Mouse (Mus musculus): ENCODE data around the gene Pak3. TPM values are rescaled to one million over a fixed set of nuclear protein-coding genes. Genes with fewer than 3 reads are reported as not detected.
"Not testable (repeated sequence)": the region's sequence is repeated elsewhere in the genome, so short reads cannot be mapped to it uniquely, and the experiment has no call there.

The Pak3 gene
- 9.2 and 13.3 TPM in 2 replicates for polyA plus RNA-seq (2012; rRNA removed)

- Histone ChIP-seq H3K27ac (ENCODE audit: control insufficient read depth, insufficient read depth, low read depth, low read length) (peak within 1 kb of the TSS; percentile 55), H3K4me3 (ENCODE audit: control insufficient read depth, low read depth, low read length) (peak within 1 kb of the TSS; percentile 62), H3K27me3 (ENCODE audit: control insufficient read depth, insufficient read depth, low read length) (no peaks in the 10 kb centered on the region), H3K36me3 (ENCODE audit: control insufficient read depth, insufficient read depth, low read length) (no peaks in the 10 kb centered on the region), H3K4me1 (ENCODE audit: control insufficient read depth, insufficient read depth, low read length) (peaks cover 4% of the 10 kb centered on the region)
- no peak for TF ChIP-seq CTCF (IDR thresholded peaks at IDR 0.05; ENCODE audit: control insufficient read depth, insufficient read depth, insufficient replicate concordance, low read depth, low read length)
- TF ChIP-seq POLR2A (IDR thresholded peaks at IDR 0.05; ENCODE audit: control insufficient read depth, low read depth, low read length), result no peak
Measured at GRCm38 (mm10) chrX:143518168-143518901, at the start of gene Pak3. TSS of gene Pak3 (plus strand) at chrX:143518591.

- no peaks in the 10 kb centered on the region for H3K4me1 ChIP-seq (ENCODE audit: control insufficient read depth, insufficient read depth, low read length)
- no peaks in the 10 kb centered on the region for H3K36me3 ChIP-seq (ENCODE audit: control insufficient read depth, insufficient read depth, low read length)
- H3K4me3 ChIP-seq (ENCODE audit: control insufficient read depth, low read depth, low read length), result no peak overlapping the region
- no peaks in the 10 kb centered on the region for H3K27me3 ChIP-seq (ENCODE audit: control insufficient read depth, insufficient read depth, low read length)
- no peak overlapping the region for H3K27ac ChIP-seq (ENCODE audit: control insufficient read depth, insufficient read depth, low read depth, low read length)
- no peak for TF ChIP-seq CTCF (IDR thresholded peaks at IDR 0.05; ENCODE audit: control insufficient read depth, insufficient read depth, insufficient replicate concordance, low read depth, low read length)
- TF ChIP-seq POLR2A (IDR thresholded peaks at IDR 0.05; ENCODE audit: control insufficient read depth, low read depth, low read length), result no peak
Measured at GRCm38 (mm10) chrX:143482866-143483265, 35.5 kb upstream of the Pak3 start.

GRCm38 (mm10) chrX:143501053-143501695 is 17.2 kb upstream of the Pak3 start:
- Histone ChIP-seq H3K4me3 (ENCODE audit: control insufficient read depth, low read depth, low read length) (no peak overlapping the region), H3K4me1 (ENCODE audit: control insufficient read depth, insufficient read depth, low read length) (no peaks in the 10 kb centered on the region), H3K27ac (ENCODE audit: control insufficient read depth, insufficient read depth, low read depth, low read length) (no peak overlapping the region), H3K36me3 (ENCODE audit: control insufficient read depth, insufficient read depth, low read length) (no peaks in the 10 kb centered on the region), H3K27me3 (ENCODE audit: control insufficient read depth, insufficient read depth, low read length) (no peaks in the 10 kb centered on the region)
- TF ChIP-seq POLR2A (IDR thresholded peaks at IDR 0.05; ENCODE audit: control insufficient read depth, low read depth, low read length), result no peak

GRCm38 (mm10) chrX:143501776-143502365 is 16.5 kb upstream of the Pak3 start:
- Histone ChIP-seq H3K27me3 (ENCODE audit: control insufficient read depth, insufficient read depth, low read length) (no peaks in the 10 kb centered on the region), H3K4me1 (ENCODE audit: control insufficient read depth, insufficient read depth, low read length) (no peaks in the 10 kb centered on the region), H3K27ac (ENCODE audit: control insufficient read depth, insufficient read depth, low read depth, low read length) (no peak overlapping the region), H3K4me3 (ENCODE audit: control insufficient read depth, low read depth, low read length) (no peak overlapping the region), H3K36me3 (ENCODE audit: control insufficient read depth, insufficient read depth, low read length) (no peaks in the 10 kb centered on the region)
- TF ChIP-seq CTCF (IDR thresholded peaks at IDR 0.05; ENCODE audit: control insufficient read depth, insufficient read depth, insufficient replicate concordance, low read depth, low read length) (no peak), POLR2A (IDR thresholded peaks at IDR 0.05; ENCODE audit: control insufficient read depth, low read depth, low read length) (no peak)

- no peak for TF ChIP-seq CTCF (IDR thresholded peaks at IDR 0.05; ENCODE audit: control insufficient read depth, insufficient read depth, insufficient replicate concordance, low read depth, low read length)
- no peak for TF ChIP-seq POLR2A (IDR thresholded peaks at IDR 0.05; ENCODE audit: control insufficient read depth, low read depth, low read length)
- H3K36me3 ChIP-seq (ENCODE audit: control insufficient read depth, insufficient read depth, low read length), result no peaks in the 10 kb centered on the region
- H3K27ac ChIP-seq (ENCODE audit: control insufficient read depth, insufficient read depth, low read depth, low read length), result no peak overlapping the region
- H3K4me3 ChIP-seq (ENCODE audit: control insufficient read depth, low read depth, low read length), result peak overlapping the region; percentile 62
- H3K4me1 ChIP-seq (ENCODE audit: control insufficient read depth, insufficient read depth, low read length), result peaks cover 4% of the 10 kb centered on the region
- H3K27me3 ChIP-seq (ENCODE audit: control insufficient read depth, insufficient read depth, low read length), result no peaks in the 10 kb centered on the region
Measured at GRCm38 (mm10) chrX:143518917-143519316, 526 bp downstream of the Pak3 start.

GRCm38 (mm10) chrX:143519454-143519853 is 1.1 kb downstream of the Pak3 start:
- not testable (repeated sequence) for H3K4me3 ChIP-seq (ENCODE audit: control insufficient read depth, low read depth, low read length); H3K27ac ChIP-seq (ENCODE audit: control insufficient read depth, insufficient read depth, low read depth, low read length); H3K36me3 ChIP-seq (ENCODE audit: control insufficient read depth, insufficient read depth, low read length); H3K4me1 ChIP-seq (ENCODE audit: control insufficient read depth, insufficient read depth, low read length); H3K27me3 ChIP-seq (ENCODE audit: control insufficient read depth, insufficient read depth, low read length)

- no peak overlapping the region for H3K4me3 ChIP-seq (ENCODE audit: control insufficient read depth, low read depth, low read length)
- H3K27ac ChIP-seq (ENCODE audit: control insufficient read depth, insufficient read depth, low read depth, low read length), result no peak overlapping the region
- TF ChIP-seq CTCF (IDR thresholded peaks at IDR 0.05; ENCODE audit: control insufficient read depth, insufficient read depth, insufficient replicate concordance, low read depth, low read length) (no peak), POLR2A (IDR thresholded peaks at IDR 0.05; ENCODE audit: control insufficient read depth, low read depth, low read length) (no peak)
- H3K4me1 ChIP-seq (ENCODE audit: control insufficient read depth, insufficient read depth, low read length), result peaks cover 4% of the 10 kb centered on the region
- H3K36me3 ChIP-seq (ENCODE audit: control insufficient read depth, insufficient read depth, low read length), result no peaks in the 10 kb centered on the region
- no peaks in the 10 kb centered on the region for H3K27me3 ChIP-seq (ENCODE audit: control insufficient read depth, insufficient read depth, low read length)
Measured at GRCm38 (mm10) chrX:143520195-143520594, 1.8 kb downstream of the Pak3 start.

Measured in testis, adult 2 months (tissue).